Mouse (Mus musculus): Measurements from ENCODE around the gene Rnf144a. TPM values are rescaled to one million over a fixed set of nuclear protein-coding genes. Genes with fewer than 3 reads are reported as not detected.
A peak's percentile ranks its signal among the peaks of the same experiment; 100 is the strongest.
"Not testable (repeated sequence)": the region's sequence is repeated elsewhere in the genome, so short reads cannot be mapped to it uniquely, and the experiment has no call there.

Rnf144a gene
- 10 to 100 TPM; 31.0 to 37.4 (median 33.2) TPM for total RNA-seq (2022)

DNA sequence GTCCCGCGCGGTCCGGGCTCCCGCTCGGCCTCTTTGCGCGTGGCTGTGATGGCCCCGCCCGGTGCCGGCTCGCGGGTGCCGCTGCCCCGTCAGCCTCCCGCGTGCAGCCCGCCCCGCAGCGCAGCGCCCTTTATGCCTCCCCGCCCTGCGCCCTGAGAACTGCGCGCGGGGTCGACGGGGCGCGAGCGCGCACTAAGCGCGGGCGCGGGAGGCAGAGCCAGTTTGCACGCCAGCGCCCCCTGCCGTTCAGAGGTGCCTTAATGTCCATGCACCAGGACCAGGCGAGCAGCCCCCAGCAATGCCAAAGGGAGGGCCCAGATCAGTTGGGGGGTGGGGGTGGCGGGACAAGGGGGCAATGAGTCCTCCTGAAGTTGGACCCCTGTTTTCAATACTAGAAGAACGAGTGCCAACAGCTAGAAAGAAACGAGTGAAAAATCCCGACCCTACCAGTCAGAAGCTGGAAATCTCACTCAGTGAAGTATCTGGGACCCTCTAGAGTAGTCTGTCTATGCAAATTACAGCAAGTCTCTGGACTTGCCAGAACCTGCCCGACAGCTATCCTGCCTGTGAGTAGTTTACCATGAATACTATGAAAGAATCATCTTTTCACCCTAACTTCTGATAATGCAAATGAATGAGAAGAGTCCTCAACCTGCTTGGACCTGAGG lies at the start of gene Rnf144a:
Gene Rnf144a, minus strand, starts transcription at position 151 of the 668 bp plus-strand sequence.
- peak; percentile 79 to 92 for DNase-seq (ENCODE audit: low spot score in 2 of 2)

DNA sequence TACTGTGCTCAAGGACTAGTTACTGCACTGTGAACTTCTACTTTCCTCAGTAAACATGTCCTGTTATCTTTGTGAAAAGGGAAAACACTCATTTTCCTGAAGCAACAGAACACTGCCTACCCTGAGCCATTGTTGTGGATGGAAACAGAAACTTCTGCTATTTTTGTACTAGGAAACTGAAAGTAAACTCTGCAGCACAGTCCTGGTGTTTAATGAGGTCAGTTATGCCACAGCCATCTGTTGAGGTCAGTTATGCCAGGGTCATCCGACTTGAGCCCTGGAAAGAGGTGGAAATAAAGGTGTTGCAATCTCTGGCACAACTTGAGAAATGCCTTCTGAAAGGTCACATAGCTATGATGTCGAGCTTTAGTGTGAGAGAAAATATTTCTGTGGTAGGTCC lies 45.0 kb upstream of the Rnf144a start:
- no peak for DNase-seq (ENCODE audit: low spot score in 2 of 2)

DNA sequence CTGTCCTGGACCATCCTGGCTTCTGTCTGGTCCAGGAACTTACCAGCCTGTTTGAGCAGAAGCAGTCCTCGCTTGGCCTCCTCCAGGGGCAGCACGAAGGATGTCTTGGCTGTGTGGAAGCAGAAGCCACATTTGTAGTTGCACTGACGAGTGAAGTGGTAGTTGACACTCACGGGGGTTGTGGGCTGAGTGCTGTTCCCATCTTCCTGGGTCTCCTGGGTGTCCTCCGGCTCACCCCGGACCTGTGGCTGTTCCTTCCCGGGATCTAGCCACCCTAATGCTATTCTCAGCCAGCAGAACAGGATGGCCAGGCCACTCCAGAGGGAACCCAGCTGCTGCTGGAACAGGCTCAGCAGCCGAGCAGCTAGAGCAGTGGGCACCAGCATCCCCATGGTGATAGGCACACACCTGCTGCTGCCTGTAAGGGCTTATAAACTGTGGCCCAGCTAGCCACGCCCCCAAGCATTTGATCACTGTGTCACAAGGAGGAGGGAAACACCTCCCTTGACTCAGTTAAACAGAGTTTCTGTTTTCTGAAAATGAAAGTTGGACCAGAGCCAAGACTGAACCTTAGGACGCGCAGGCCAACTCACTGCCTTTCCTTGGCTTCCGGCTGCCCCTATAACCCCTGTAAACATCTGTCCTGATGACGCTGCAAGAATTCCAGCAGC lies 41.1 kb upstream of the Rnf144a start, which contains the start of gene Rsad2:
Gene Rsad2, minus strand, starts transcription at position 425 of the 671 bp plus-strand sequence.
- DNase-seq (ENCODE audit: low spot score in 2 of 2), result peak in 1 of 2 experiments; percentile 14

DNA sequence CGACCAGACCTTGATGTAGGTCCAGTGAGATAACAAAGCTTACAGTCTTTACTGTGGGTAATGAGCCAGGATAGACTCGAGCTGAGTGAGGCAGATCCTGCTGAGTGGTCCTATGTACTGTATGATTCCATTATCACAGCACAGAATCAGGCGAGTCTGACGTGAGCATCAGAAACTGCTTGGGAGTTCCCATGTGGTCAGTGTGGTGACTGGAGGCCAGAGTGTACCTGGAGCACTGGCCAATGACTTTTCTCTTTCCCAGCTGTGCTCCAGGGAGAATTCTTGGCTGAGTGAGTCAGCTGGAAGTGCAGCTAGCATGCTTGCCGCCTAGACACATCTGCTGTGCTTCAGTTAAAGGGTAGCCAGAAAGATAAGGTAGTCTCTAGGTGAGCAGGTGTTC lies 39.6 kb upstream of the Rnf144a start:
- DNase-seq (ENCODE audit: low spot score in 2 of 2), result no peak

DNA sequence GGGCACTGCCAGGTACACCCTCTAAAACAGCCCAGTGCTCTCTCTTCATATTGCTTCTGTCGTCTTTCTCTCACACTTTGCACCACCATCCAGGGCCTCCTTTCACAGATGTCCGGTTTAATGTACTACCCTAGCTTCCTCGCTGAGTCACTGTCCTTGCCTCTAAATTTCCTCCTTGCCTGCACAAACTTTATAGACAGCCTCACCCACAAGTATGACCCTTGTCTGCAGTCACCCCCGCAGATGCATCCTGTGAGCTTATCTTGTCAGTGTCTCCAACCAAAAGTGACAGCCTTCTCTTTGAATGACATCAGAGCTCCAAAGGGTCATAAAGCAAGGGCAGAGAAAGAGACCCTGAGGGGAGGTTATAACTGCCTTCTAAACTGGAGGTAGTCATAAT lies 37.9 kb upstream of the Rnf144a start:
- no peak for DNase-seq (ENCODE audit: low spot score in 2 of 2)

DNA sequence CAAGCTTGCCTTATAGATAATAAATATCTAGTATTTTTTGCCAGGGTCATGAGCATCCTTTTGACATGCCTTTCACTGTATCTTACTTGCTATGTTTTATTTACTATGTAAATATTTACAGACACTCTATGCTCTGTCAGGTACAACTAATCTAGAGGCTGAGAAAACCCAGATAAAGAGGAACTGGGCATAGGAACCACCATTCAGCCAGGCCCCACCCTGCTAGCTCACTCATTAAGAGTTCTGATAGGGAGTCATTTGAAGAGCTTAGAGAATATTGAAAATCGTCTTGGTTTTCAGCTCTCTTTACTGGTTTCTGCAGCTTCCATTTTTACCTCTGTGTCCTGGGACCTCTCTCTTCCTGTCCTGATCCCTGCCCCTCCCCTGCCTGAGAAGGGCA lies 36.1 kb upstream of the Rnf144a start:
- no peak for DNase-seq (ENCODE audit: low spot score in 2 of 2)

DNA sequence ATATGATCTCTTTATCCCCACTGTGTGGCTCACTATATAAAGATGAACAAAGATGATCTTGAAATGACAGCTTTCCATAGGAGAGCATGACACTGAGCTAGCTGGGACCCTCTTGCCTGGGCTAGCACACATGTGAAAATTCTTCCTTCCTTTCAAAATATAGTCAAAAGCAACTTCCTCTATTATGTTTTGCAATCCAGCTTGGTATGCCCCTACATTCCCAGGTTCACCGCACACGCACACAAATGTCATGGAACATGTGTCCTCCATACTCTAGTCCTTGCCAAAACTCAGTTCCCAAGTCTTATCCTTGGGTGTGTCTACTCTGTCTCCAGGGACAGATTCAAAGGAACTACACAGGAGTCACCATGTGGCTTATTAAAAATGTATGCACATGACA lies 34.4 kb upstream of the Rnf144a start:
- no peak for DNase-seq (ENCODE audit: low spot score in 2 of 2)

DNA sequence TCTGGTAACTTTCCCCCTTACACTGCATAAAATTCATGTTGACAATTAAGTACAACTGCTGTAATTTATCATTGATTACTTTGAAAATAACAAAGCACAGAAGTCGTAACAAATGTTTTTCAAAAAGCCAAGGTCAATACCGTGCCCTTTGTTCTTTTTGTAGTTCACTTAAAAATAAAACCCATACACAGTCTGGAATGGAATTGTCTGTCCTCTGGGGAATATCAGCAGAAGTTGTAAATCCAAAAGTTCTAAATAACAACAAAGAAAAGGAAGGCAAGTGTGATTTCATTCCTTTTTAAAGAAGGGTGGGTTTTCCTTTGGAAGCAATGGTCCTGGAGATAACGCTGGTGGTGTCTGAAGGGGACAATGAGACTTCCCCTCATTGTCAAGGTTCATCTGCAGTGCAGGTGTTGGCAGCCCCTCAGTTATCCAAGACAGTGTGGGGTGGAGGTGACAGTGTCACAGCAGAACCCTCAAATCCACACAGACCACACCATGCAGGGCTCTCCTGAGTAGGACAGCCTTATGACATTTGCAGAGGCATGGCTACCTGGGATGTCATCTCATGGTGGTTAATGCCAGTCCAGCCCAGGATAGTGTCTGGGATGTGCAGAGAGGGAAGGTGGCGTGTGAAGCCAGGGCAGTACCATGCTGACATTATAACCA lies 31.5 kb upstream of the Rnf144a start:
- DNase-seq (ENCODE audit: low spot score in 2 of 2), result no peak

DNA sequence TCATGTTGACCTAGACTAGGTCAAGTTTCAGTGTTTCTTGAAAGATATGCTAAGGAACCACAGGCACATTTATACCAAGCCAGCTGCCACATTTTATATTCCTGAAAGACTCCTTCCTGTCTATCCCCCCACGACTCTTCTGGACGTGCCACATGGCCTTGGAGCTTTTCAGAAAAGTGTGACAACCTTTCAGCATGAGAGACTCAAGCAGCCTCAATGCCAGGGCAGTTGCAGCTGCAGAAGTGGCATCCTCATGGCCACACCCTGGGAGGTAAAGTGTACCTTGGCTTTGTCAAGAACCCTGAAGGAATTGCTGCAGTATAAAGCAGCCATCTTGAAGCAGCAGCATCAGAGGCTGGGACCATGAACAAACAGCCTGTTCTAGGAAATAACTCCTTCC lies 29.5 kb upstream of the Rnf144a start:
- DNase-seq (ENCODE audit: low spot score in 2 of 2), result no peak

DNA sequence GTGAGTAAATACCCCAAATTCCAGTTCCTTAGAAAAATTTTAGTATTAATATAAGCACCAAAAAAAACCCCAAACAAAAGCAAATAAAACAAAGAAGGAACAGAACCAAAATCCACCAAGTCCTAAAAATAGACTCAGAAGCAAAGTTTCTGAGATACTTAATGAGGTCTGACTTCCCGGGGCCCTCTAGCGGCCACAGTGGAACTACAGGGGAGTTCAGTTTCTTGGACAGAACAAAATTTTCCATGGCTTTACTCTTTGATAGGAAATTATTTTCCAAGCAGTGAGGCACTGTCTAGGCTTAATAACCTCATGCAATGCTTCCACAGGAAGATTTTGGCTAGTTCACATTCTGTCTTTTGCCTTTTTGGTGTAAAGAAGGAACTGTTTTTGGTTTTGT lies 29.0 kb upstream of the Rnf144a start:
- peak; percentile 35 to 76 for DNase-seq (ENCODE audit: low spot score in 2 of 2)

DNA sequence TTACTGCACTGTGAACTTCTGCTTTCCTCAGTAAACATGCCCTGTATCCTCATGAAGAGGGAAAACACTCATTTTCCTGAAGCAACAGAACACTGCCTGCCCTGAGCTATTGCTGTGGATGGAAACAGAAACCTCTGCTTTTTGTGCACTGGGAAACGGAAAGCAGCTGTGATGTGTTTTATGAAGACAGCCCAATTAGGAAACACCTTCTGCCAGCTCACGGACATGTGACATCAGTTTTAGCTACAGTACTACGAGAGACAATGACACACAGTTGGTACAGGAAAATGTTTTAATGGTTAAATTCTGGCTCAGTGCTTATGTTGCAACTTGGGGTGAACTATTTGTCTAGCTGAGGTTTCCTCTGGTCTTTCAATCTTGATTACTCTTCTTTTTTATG lies 24.3 kb upstream of the Rnf144a start:
- no peak for DNase-seq (ENCODE audit: low spot score in 2 of 2)

DNA sequence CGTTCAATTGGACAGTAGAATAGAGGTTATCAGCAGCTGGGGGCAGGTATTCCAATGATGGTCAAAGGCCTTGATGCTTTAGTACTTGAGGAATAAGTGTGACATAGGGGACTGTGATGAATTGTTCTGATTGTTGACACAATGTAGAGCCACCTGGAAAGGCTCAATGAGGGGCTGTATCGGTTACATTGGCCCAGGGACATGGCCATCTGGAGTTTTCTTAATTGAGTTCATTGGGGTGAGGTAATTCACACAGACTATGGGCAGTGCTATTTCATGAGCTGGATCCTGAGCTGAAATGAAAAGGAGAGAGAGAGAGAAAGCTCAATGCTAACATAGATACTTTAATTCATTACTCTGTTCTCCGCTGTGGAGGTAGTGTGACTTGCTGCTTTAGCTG lies 22.9 kb upstream of the Rnf144a start:
- DNase-seq (ENCODE audit: low spot score in 2 of 2), result no peak

DNA sequence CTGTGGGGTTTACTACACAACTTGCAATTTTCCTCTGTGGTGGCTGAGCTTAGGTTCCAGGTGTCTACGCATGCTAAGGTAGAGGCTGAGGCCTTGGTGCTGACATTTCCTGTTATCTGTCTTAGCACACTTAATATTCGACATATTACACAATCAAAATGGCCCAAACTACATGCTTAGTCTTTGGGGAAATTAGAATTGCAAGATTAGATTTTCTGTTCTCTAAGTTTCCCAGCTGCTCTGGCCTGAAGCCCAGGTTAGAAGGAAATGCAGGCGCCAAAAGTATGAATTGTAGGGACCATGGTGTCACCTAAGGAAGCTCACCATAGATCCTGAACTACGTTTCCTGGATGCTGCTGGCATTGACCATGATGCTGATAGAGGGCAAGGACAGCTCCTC lies 21.3 kb upstream of the Rnf144a start:
- no peak for DNase-seq (ENCODE audit: low spot score in 2 of 2)

DNA sequence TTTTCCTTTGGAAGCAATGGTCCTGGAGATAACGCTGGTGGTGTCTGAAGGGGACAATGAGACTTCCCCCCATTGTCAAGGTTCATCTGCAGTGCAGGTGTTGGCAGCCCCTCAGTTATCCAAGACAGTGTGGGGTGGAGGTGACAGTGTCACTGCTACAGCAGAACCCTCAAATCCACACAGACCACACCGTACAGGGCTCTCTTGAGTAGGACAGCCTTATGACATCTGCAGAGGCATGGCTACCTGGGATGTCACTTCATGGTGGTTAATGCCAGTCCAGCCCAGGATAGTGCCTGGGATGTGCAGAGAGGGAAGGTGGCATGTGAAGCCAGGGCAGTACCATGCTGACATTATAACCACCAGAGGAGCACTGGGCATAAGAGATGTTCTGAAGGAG lies 13.7 kb upstream of the Rnf144a start:
- DNase-seq (ENCODE audit: low spot score in 2 of 2), result not testable (repeated sequence)

DNA sequence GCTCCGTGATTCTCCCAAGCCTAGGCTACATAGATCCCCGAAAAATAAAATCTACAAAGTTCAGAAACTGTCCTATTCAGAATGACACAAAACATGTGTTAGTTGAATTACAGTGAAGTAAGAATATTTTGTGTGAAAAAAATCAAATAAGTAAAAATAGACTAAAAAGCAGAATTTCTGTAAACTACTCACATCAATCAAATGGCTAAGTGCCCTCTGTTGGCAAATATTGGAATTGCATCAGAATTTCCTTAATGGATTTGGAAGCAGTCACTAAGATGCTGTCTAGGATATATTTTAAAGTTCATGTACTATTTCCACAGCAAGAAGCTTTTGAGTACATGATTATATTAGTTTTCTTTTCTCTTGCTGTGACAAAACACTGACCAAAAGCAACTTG lies 9.8 kb upstream of the Rnf144a start:
- DNase-seq (ENCODE audit: low spot score in 2 of 2), result no peak

DNA sequence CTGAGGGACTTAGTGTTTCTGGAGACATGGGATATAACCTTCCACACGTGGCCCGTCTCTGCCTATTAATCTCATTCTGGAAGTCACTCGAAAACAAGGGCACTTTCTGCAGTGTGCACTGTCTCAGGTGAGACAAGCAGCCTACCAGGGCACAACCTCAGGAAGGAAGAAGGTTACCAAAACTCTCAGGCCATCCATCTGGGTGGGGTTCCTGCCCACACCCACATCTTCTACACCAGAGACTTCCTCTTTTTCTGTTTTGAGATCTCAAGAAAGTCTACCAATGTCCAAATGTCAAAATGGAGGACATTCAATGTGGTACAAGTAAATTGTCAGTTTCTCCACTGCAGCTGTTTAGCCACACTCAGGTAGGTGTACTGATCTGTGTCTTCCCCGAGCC lies 3.3 kb upstream of the Rnf144a start:
- no peak for DNase-seq (ENCODE audit: low spot score in 2 of 2)

DNA sequence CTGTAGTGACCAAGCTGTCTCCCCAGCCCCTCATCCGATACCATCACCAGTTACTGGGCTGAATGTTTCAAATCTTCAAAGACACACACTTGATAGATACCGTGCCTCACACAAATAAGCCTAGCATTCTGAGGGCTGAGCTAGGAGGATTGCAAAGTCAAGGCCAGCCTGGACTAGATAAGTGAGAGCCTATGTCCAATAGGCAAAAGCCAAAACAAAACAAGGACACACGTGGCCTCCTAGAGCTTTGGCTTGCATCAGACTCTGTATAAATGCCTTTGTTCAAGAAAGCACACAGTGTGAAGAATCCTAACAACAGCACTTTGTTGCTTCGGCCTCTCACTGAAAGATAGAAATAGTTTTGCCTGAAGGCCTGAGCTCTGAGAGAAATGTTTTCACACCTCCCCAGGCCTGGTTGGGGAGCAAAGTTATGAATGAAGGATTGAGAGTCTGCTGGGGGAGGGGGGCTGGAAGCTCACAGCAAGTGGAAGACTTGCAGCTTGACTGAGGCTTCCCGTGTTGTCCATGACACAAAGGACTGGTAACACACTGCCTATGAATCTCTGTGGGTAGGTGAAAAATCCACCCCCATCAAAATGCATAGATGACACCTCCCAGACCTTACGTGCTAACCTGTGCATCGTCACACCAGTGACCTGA lies 1.7 kb upstream of the Rnf144a start:
- no peak for DNase-seq (ENCODE audit: low spot score in 2 of 2)

DNA sequence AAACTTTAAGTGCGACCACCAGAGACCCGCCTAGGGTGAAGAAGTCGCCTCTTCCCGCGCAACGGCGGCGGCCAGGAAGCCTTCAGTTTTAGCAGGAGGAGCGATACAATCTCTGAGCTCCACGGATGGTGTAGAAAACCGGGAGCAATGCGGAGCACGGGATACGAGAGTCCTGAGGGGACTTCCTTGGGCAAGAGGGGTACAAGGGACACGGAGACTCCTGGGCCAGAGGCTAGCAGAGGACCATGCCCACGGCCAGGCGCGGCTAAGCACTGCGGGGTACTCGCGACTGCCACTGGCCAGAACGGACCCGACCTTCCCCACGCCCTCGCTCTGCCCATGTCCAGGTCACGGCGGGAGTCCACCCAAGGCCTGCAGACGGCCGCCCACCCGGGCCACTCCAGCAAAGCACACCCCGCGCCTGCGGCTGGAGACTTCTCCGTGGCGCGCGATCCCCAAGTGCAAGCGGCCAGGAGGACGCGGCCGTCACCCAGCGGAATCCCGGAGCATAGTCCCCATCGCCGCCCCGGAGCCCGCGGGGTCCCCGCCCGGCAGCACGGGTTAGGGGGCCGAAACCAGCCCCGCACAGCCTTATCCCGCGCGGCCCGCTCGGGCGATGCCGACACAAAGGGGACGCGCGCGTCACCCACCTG lies 477 bp downstream of the Rnf144a start:
- DNase-seq (ENCODE audit: low spot score in 2 of 2), result peak in 1 of 2 experiments; percentile 58

DNA sequence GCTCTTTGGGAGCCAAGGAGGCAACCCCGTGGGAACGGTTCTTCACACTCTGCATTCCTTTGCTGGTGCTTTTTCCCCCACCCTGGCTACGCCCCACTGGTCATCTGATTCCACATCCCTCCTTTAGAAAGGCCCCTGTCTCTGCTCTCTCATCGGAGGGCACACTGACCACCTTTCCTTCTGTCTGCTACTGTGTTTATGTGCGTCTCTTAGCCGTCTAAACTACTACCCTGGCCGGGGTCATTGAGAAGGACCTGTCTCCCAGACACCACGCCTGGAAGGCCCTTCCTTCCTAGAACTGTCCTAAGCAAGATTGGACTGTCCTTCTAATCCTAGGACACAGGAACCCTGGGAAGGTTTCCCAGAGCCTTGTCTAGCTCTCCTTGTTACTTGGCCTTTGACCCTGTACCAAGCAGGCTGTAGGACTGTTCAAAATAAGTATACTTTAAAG lies 1.1 kb downstream of the Rnf144a start:
- no peak for DNase-seq (ENCODE audit: low spot score in 2 of 2)

DNA sequence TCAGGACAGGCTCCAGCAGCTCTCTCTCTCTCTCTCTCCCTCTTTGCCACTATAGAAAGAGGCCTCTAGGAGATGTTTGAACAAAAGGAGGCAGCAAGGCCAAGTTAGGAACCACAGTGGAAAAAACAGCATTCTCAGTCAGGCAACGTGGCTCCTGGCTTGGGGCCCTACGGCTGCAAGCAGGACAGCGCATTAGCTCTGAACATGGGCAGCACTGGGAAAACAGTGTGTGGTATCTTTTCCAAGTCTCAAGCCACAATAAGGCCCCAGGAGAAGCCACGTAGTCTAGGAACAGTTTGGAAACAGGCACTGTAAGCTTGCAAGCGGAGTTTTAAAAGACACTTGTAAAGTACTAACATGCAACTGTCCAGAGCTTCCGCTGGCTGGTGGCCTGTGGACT lies 2.3 kb downstream of the Rnf144a start:
- no peak for DNase-seq (ENCODE audit: low spot score in 2 of 2)

DNA sequence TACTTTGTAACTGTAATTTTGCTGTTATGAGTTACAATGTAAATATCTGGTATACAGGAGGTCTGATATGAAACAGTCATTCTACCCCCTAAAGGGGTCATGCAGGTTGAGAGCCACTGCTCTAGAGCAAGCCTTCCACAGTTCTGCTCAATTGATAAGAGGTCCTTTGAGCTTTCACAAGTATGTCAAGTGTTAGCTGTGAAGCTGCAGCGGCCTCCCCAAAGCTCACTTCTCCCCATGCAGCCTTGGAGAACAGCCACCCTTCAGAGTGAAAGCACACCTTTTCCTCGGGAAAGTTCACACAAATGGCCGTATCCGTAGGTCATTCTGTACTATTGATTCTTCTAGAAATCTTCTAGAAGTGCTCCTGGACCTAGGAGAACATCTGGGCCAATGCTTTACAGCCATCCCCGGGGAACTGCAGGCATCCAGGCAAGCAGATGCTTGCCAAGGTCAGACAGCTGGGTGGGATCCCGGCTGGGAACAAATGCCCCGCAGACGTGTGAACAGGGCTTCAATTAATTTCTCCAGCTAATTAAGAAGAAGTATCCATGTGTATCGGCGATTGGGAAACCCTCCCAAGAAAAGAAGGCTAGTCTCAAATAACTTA lies 3.1 kb downstream of the Rnf144a start:
- no peak for DNase-seq (ENCODE audit: low spot score in 2 of 2)
